Mouse (Mus musculus): Measurements from ENCODE around the gene Arhgap8.
"Not testable (repeated sequence)": the region's sequence is repeated elsewhere in the genome, so short reads cannot be mapped to it uniquely, and the experiment has no call there.

The Arhgap8 gene

DNA sequence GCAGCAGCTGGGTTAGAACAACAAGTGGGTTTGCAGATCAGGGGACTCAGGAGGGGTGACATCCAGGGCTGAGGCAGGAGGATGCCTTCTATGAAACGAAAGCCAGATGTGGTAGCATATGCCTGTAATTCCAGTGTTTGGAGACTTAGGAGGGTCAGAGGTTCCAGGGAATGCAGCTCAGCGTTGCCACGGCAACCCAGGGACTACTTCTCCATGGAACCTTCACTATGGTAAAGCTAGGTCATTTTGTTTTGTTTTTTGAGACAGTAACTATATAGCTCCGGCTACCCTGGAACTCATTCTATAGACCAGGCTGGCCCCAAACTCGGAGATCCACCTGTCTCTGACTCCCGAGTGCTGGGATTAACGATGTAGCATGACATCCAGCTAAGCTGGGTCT lies 18.4 kb downstream of the Arhgap8 start:
- no peak for DNase-seq

DNA sequence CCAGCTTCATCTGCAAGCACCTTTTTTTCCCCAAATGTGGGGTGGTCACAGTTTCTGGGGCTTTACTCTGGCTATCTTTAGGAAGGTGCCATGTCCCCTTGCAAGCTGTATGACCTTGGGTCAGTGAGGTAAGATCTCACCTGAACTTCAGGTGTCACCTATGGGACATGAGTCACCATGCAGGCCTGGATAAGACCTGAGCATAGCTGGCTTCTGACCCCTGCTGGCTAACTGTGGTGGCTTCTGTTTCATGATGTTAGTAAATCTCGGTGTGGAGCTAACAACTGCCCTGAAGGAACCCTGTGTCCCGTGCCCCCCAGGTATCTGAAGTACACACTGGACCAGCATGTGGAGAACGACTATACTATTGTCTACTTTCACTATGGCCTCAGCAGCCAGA lies 21.7 kb downstream of the Arhgap8 start:
- no peak for DNase-seq

DNA sequence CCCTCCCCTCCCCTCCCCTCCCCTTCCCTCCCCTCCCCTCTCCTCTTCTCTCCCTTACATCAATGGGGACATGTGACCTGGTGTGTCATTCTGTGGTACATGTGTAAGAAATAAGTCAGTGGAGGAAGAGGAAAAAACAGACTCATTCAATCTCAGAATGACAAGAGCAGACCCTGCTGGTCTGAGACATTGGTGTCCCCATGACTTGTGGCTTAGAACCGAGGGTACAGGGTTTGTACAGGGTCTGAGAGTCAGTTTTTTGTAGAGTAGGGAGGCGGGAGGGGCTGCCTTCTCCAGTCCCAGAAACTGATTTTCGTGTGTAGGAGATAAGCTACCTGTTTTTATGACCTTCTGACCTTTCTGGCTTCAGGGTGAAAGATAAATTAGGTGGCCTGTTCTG lies 23.5 kb downstream of the Arhgap8 start:
- DNase-seq, result no peak

DNA sequence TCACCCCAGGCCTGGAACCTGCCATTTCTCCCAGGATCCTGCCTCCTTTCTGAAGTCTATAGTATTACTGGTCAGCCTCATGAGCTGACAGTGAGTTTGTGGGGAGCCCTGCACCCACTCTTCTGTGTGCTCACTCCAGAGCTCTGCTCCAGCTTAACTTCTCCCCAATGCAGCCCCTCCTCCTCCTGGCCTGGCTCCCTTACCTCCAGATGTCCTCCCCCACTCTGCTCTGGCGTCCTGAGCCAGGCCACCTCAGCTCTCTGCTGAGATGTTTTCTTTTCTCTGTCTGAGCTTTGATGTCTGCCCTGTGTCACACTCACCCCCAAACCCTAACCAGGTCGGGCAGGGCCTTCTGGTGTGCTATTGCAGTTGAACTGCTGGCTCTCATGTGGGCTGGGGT lies 24.5 kb downstream of the Arhgap8 start:
- no peak for DNase-seq

DNA sequence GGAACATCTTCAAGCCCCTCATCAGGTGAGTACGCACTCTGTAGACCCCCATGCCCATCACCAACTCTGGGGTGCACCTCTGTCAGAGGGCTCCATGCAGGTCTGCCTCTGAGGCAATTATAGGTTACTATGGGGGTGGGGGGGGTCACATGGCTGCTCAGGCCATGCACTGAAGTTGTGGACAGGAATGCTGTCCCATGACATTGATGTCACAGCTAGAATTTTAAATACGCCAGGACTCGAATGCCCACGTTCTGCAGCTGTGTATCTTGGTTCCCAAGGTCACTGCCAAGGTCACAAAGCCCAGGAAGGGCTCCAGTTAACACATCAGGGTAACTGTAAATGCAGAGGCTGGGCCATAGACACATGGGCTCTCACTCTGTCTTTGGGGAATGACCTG lies 26.0 kb downstream of the Arhgap8 start:
- DNase-seq, result no peak

DNA sequence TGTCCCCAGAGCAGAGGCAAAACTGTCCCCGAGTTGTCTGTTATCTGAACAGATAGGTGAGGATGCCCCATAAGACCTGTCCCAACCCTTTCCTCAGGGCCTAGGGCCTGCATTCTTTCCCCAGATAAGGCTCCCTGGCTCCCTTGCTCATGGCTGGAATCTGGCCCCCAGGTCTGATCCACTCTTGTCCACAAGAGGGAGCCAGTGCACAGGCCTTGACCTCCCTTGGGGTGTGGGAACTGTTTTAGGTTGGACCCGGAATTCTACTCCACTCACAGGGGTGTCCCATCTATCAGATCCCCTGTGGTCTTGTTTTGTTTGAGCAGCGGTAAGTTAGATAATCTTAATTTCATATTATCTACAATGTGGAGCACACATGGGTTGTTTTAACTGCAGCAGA lies 35.1 kb downstream of the Arhgap8 start:
- peak; percentile 57 for DNase-seq

DNA sequence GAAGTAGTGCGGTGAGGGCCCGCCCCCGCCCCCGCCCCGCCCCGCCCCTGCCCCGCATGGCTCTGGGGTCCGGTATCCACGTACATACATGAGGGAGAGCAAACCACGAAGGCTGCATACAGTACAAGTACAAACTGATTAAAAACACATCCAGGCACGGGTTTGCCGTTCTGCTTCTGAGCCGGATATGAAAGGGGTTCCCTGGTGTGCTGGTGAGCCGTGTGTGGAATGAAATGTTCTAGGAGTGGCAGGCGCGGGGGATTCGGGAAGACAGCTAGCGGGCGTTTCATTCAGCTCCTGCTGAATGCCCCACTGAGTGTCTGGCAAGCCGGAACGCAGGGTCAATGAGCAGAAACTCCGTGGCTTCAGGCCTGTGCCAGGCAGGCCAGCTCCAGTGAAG lies 36.6 kb downstream of the Arhgap8 start:
- DNase-seq, result peak; percentile 14

DNA sequence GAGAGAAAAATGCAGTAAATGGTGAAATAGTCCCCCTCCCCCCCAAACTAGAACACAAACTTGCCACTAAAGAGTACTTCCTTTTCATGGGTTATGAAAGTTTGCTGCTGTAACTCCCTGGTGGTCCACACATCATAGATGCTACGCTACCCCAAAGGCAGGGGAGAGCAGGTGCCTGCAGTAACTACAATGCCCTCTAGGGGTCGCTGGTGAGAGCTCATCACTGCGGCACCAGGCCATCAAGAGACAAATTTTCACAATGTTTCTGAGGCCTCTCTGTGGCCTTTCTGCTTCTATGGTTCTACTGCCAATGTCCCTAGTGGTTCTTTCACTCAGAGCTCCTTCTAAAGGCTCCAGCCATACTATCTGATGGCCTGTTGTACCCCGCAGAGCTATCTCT lies 38.6 kb downstream of the Arhgap8 start:
- peak; percentile 30 for DNase-seq

DNA sequence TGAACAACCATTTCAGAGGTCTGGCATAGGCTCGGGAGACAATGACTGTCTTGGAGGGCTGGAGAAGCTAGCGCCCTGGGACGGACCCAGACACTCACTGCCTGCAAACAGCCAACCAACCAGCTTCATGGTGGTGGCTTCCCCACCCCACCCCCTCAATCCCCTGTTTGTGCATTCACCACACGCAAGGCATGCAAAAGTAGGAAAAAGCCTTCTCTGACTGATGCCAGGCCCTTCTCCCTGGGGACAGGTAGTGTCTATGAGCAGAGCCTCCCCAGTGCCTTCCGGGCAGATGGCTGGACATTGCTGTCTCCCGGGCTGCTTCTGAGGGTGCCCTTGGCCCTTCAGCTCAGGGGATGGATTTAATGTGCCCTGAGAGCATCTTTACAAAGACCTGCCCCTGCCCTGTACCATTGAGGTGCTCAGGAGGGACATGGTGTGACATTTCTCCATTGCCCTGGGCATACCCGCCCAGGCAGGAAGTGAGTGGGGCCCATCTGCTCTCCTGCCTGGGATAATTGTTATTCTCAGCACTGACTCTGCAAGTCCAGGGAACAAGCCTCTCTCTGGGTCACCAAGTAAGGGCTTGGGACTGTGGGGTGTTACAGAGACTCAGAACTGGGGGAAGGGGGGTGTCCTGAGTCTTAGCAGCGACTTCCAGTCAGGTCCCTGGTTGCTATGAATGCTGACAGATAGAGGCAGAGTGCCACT lies 43.0 kb downstream of the Arhgap8 start:
- no peak for DNase-seq

DNA sequence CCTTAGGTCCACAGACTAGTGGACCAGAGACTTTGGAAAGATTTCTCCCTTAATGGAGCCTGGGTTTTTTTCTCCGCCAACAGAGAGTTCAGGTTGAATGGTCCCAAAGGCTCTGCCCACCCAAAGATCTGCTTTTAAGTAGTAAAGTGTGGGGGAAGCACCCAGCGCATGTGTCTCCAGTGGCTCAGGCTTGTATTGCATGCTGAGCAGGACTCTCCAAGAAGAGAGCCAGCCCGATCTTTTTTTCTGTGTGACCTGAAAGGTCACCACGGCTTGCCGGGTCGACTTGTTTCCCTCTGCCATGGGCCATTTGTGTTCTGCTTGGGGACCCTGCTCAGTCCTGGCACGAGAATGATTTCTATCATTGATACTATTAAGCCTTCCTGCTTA lies 43.6 kb downstream of the Arhgap8 start:
- no peak for DNase-seq

DNA sequence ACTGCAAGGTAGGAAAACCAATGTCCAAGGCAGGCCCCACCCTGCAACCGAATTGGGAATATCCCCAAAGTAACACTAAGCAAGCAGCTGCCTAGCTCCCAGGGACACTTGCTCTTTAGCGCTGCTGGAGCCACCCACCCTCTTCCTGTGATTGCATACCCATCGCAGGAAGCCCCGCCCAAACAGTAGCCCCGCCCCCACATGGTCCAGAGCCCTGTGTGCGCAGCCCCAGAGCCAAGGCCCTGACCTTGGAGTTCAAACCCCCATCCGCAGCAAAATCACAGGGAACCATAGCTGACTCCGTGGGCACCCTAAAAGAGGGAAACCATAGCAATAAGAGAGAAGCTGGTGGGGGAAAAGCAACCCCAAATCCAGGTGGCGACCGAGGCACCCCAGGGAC lies 46.8 kb downstream of the Arhgap8 start:
- no peak for DNase-seq

DNA sequence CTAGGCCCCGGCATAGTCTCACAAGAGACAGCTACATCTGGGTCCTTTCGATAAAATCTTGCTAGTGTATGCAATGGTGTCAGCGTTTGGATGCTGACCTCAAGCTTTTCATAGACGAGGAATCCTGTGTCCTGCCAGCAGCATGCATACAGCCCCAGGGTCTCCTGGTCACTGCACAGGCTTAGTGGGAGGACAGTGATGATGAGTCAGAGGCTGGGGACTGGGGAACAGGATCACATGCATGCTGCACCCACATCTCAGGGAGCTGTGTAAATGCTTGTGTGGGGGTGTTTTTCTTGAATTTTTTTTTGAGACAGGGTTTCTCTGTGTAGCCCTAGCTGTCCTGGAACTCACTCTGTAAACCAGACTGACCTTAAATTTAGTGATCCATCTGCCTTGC lies 48.7 kb downstream of the Arhgap8 start:
- DNase-seq, result not testable (repeated sequence)

DNA sequence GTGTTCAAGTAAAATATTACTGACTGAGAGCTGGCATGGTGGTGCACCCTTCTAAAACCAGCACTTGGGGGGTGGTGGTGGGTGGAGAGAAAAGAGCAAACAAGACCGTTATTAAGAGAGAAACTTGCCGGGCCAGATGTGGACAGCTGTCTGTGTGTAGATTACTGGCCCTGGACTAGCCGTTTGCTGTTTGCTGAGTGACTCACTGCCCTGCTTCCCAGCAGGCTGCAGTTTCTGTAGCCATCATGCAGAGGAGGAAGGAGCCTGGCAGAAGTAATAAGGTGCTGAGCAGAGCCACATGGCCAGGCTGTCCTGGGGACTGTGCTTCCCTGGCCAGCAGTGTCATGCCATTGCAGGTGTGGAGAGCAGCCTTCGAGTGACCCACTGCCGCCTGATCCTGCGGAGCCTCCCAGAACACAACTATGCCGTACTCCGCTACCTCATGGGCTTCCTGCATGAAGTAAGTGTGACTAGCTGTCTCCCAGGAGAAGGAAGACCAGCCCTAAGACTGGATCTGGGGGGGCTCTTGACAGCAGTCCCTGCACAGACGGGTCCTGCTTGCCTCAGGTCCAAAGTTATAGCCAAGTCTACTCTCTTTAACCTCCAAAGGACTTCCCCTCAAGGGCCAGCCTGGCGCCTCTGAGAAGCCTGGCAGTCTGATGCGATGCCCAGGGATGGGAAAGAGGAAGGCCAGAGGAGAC lies 49.9 kb downstream of the Arhgap8 start:
- no peak for DNase-seq

DNA sequence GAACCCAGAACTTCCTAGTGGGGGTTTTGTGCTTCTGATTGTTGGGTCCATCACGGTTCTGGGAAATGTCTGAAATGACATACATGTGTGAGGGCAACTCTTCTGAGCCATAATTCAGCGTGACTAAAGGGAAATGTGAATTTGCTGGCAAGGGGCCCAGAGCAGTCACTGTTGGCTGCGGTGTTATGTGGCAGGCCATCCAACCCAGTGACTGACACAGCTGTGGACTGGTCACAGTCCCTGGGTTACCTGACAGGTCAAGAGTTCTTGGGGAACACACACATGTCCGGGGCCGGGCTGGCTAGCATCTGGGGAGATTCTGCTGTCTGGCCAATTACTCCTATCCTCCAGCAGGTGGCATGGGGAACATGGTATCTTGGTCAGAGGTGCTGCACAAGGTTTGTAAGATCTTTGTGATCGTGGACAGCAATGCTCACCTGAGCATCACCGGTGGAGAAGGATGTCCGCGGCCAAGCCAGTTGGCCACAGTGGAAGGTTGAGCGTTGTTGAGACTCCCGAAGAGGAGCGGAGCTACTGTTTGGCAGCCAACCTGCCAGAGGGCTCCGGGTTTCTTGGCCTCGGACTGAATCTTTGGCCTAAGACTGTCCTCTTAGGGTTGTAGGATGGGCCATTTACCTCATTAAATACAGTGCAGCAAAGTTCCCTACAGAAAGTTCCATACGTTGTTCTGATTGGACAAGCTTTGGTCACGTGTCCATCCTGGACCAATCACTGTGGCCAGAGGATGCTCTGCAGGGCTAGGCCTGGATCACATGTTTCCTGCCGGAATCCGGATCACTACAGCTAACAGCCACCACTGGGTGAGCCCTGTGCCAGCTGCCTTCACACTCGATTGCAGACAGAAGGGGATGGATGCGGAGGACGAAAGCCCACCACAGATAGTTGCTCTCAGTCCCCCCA lies 52.6 kb downstream of the Arhgap8 start:
- DNase-seq, result peak; percentile 31

DNA sequence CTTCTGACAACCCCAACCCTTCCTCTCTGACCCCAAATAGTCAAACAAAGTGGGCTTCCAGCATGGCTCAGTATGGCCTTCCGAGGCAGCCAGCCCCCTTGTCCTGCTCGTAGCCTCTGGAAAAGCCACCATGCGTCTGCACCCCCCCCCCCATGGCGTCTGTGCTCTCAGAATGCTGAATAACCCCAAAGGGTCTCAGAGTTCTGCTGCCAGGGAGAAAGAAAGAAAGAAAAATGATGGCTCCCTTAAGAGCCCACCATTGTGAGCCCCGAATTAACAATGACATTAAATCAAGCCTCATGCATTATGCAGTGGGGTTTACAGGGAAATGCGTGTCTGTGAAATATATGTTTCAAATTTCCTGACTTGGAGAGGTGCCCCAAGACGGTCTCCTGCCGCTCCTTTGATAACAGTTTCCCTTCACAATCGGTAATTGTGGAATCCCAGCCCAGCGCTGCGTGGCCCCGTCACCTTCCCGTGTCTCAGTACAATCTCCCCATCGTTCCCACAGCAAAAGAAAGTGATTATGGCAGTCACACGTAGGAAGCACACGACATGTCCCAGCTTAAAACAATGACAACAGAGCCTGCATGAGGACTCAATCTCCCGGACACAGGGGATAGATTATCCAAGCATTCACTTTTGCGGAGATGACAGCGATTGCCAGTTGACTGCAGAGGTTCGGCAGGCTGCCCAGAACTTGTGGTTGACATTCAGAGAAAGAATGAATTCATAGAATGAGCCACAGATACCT lies 55.7 kb downstream of the Arhgap8 start:
- DNase-seq, result no peak

DNA sequence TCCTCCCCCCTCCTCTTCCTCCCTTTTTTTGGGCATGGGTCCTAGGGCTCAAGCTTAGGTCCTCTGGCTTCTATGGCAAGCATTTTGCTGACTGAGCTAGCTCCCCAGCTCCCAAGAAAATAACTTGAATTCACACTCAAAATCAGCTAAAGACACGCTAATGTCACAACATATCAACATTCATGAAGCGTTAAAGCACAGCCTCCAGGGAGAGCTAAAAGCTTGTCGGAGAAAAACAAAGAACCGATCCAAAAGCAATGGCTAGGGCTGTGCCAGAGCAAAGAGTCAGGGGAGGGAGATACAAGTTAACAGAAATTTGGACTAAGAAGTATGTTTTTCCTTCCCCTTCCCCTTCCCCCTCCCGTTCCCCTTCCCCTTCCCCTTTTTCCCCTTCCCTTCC lies 58.7 kb downstream of the Arhgap8 start:
- DNase-seq, result no peak

DNA sequence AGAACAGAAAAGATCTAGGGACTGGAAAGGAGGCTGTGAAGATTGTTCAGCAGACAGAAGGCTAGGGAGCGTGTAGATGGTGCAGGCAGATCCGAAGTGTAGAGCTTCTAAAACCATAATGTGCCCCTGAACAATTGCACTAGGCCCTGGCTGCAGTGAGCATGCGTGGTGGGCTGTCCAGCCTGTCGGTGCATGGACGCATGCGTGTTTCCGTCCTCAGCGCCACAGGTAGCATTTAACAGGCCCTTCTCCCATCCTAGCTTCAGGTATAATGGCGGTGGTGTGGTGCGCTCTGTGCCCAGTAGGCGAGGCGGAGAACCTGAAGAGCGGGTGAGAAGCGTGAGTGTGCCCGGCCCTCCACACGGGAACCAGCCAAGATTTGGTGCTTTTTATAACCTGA lies 65.0 kb downstream of the Arhgap8 start:
- no peak for DNase-seq

DNA sequence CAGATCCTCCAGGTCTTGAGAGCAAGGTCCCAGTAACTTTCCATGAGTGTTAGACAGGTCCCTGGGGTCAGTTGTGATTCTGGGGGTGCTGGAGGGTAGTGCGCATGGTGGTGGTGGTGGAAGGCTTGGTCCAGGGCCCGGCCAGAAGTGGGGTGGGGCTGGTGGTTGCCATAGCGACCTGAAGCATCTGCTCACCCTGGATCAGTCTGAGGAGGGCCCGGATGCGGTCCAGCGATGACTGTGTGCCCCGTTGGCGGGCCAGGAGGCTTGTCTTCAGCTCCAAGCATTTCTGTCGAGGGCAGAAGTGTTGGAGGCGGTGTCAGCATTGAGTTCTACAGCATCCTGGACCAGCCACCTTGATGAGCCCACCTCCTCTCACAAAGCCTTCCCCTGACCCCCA lies 67.3 kb downstream of the Arhgap8 start:
- no peak for DNase-seq

DNA sequence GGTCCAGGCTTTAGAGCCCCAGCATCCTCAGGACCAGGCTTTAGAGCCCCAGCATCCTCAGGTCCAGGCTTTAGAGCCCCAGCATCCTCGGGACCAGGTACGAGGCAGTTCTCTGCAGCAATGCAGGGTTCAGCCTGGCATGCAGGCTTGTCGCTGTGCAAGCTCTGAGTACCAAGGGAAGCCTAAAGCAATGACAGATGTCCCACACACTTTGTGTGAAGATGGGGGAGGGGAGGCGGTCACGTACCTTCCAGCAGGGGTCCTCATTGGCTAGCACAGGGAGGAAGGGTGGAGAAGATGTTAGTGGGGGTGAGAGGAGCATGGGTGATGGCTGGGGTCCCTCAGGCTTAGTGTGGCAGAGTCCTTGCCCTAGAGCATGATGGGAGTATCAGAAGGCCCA lies 73.8 kb downstream of the Arhgap8 start:
- no peak for DNase-seq

DNA sequence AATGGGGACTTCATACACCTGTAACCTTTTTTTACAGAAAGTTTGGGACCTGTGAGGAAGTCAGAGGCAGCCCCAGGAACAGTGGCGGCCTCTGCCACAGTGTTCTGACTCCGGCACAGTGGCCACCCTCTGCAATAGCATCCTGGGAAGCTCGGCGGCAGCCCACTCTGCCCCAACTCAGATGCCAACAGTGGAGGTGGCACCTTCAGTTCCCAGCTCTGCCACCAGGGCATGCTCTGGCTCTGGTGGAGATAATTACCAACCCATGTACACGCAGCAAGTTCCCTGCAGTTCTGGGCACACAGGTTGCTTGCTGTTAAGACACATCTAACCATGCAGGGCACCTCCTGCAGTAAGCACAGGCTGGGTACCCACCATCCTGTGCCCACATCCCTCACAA lies 80.3 kb downstream of the Arhgap8 start:
- peak; percentile 48 for DNase-seq

DNA sequence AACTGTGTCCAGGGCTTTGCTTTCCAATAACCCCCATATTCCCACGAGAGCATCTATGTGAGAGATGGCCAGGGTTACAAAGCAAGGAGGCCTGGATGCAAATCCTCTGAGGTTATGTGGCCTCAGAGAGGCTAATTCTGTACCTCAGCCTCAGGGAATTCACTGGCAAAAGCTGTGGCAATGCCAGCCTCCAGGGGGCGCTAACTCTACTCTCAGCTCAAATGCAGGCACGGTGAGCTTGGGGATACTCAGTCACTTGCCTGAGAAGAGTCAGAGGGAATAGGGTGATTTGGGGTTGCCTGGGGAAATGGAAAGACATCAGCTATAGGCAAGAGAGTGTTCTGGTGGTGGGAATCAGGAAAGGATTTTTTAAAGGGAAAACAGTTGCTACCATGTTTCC lies 83.8 kb downstream of the Arhgap8 start:
- peak; percentile 76 for DNase-seq

DNA sequence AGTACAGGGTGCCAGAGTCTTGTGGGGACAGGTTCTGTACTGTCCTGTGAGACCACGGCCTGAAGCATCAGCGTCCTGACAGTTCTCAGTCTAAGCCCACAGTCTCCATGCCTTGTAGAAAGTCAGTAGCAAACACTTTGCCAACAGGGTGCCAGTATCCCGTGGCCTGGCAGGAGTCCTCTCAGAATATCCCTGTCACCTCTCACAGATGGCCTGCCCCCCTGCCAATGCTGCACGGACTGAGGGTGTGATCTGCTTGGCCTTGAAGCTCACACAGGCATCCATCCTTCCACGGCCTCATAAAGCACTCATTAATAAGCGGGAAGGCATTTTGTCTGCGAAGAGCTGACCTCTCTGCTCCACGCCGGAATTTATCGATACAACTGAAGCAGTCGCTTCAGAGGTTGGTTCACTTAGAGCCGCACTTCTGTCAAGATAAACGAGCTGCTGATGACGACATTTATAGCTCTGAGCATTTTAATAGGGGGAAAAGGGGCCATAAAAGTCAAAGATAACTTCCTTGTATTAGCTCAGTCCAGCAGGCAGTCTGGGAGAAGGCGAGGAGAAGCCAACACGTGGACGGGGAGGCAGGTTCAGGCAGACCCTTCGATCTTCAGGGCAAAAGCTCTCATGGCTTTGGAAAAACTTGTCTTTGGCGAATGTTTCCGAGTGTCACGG lies 89.6 kb downstream of the Arhgap8 start:
- no peak for DNase-seq

Measured in cerebellum, adult 9-11 months (tissue).